Mouse (Mus musculus): Measurements from ENCODE around the gene Gatd1. TPM values are rescaled to one million over a fixed set of nuclear protein-coding genes. Genes with fewer than 3 reads are reported as not detected.
"Not testable (repeated sequence)": the region's sequence is repeated elsewhere in the genome, so short reads cannot be mapped to it uniquely, and the experiment has no call there.

The Gatd1 gene
- polyA plus RNA-seq, 1 experiment from 2014 or later: 49.4 TPM

DNA sequence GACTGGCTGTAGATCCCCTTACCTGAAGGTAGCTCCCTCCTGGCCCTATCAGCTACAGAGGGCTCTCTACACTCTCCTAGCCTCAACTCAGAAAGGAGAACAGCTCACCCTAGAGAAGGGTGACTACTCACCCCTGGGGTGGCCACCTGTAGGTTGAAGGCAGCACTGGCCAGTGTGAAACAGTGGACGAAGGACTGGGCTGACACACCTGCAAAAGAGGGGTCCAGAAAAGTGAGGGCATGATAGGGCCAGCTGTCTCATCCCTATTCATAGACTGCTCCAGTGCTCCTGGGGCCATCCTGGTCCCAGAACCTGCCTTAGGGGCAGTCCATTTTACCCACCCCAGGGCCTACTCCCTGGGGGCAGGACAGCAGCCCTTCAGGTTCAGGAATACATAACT is 2.3 kb downstream of the Gatd1 start:
- Histone ChIP-seq H3K4me3 (no peak overlapping the region), H3K27me3 (ENCODE audit: insufficient read depth, poor library complexity, severe bottlenecking) (no peaks in the 10 kb centered on the region), H3K9me3 (0 out of 2 replicates have a peak, but pooled peaks cover 2% of the 10 kb centered on the region), H3K27ac (no peak overlapping the region), H3K4me1 (replicated peaks) (peaks cover 30% of the 10 kb centered on the region), H3K36me3 (peaks cover 38% of the 10 kb centered on the region)
- WGBS: 100% methylated on average over 1 of the region's 1 CpGs
- DNase-seq (ENCODE audit: low spot score): no peak

DNA sequence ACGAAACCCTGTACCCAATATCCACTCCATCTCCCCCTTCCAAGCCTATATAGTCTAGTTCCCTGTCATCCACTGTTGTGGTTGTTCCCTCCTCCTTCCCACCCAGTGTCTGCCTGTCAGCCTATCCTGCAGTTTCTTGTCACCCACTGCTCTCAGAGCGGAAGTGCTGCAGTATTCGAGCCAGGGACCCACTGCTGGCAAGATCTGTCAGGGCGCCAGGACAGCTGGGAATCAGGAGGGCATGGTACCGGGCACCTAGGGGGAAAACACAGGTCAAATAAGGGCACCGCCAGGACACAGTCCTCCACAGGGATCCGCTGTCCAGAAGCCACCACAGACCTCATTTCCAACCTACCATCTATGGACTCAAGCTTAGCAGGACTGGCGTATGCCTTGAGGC is 3.3 kb downstream of the Gatd1 start:
- Histone ChIP-seq H3K4me3 (no peak overlapping the region), H3K27ac (no peak overlapping the region), H3K36me3 (peaks cover 41% of the 10 kb centered on the region), H3K4me1 (replicated peaks) (peaks cover 30% of the 10 kb centered on the region), H3K9me3 (0 out of 2 replicates have a peak, but pooled peaks cover 2% of the 10 kb centered on the region), H3K27me3 (ENCODE audit: insufficient read depth, poor library complexity, severe bottlenecking) (no peaks in the 10 kb centered on the region)
- 92% methylated on average over 8 of the region's 8 CpGs for WGBS
- no peak for DNase-seq (ENCODE audit: low spot score)

DNA sequence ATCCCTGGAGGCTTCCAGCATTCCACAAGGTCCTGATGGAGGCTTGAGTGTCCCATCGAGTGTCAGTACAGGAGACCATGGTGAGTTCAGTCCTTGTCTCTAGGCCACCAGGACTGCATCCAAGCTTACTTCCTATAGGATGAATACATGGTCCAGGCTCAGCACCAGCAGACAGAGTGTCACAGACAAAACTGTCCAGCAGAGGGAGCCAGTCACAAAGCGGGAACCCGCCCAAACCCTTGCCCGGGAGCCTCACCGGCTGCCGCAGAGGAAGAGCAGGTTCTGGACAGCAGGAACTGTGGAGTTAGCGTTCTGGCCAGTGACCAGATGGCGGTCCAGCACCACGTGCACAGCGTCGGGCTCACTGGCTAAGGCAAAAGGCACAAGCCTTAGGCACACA is 5.1 kb downstream of the Gatd1 start:
- Histone ChIP-seq H3K27ac (peak overlapping the region; percentile 37), H3K4me3 (no peak overlapping the region), H3K4me1 (replicated peaks) (peaks cover 20% of the 10 kb centered on the region), H3K27me3 (ENCODE audit: insufficient read depth, poor library complexity, severe bottlenecking) (no peaks in the 10 kb centered on the region), H3K9me3 (0 out of 2 replicates have a peak, but pooled peaks cover 2% of the 10 kb centered on the region), H3K36me3 (peaks cover 46% of the 10 kb centered on the region)
- DNase-seq (ENCODE audit: low spot score): peak; percentile 89
- 17% methylated on average over 11 of the region's 11 CpGs for WGBS

DNA sequence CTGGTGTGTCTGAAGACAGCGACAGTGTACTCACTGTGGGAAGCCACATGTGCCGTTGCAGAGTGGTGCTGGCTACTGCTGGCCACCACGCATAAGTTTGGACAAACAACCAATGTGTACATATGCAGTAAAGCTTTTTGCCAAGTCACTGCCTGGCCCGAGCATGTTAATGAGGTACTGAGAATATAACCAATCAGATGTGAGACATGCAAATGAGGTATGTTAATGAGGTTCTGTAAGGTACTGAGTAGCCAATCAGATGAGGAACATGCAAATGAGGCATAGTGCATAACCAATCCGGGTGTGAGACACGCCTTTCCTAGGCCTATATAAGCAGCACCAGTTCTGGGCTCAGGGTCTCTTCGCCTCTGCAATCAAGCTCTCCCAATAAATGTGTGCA is 6.3 kb downstream of the Gatd1 start:
- not testable (repeated sequence) for H3K27ac ChIP-seq; DNase-seq (ENCODE audit: low spot score); H3K4me3 ChIP-seq; H3K27me3 ChIP-seq (ENCODE audit: insufficient read depth, poor library complexity, severe bottlenecking); H3K4me1 ChIP-seq (replicated peaks); H3K9me3 ChIP-seq
- 97% methylated on average over 7 of the region's 7 CpGs for WGBS
- peaks cover 58% of the 10 kb centered on the region for H3K36me3 ChIP-seq

DNA sequence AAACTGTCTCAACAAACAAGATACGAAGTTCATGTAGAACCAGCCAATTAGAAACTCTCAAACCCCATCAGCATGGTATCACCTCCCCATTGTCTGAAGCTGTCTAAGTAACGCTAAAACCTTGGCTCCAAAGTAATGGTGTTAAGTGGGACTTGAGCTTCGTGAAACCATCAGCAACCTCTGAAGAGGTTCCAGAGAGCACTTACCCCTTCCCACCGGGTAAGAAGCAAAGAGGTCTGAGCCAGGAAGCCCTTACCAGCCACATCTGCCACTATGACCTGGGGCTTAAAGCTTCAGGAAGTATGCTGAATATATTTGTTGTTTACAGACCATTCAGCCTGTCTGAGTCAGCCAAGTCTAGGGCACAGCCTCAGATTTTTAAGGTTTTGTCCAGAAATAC is 8.5 kb downstream of the Gatd1 start:
- Histone ChIP-seq H3K4me1 (replicated peaks) (peaks cover 8% of the 10 kb centered on the region), H3K9me3 (0 out of 2 replicates have a peak, but pooled peaks cover 2% of the 10 kb centered on the region), H3K27me3 (ENCODE audit: insufficient read depth, poor library complexity, severe bottlenecking) (no peaks in the 10 kb centered on the region), H3K4me3 (no peak overlapping the region), H3K27ac (no peak overlapping the region), H3K36me3 (peaks cover 75% of the 10 kb centered on the region)
- 85% methylated on average over 4 of the region's 4 CpGs for WGBS
- DNase-seq (ENCODE audit: low spot score): no peak

DNA sequence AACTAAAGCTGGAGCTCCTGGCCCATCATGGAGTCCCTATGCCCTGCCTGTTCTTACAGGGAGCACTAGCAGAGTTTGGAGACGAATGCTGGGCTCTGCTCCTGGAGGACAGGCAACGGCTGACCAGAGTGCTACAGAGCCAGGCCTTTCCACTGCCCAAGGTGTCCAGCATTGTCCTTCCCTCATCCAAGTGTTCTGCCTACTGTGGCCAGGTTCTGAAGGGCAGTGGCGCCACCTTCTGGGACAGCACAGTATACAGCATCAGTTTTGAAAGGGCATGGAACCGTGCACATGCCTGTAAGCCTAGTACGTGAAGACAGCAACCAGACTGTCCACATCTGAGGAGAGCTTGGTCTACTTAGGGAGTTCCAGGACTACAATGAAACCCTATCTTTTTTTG is 10.6 kb downstream of the Gatd1 start:
- WGBS: 51% methylated on average over 5 of the region's 5 CpGs
- H3K27me3 ChIP-seq (ENCODE audit: insufficient read depth, poor library complexity, severe bottlenecking): no peaks in the 10 kb centered on the region
- H3K36me3 ChIP-seq: peaks cover 75% of the 10 kb centered on the region

DNA sequence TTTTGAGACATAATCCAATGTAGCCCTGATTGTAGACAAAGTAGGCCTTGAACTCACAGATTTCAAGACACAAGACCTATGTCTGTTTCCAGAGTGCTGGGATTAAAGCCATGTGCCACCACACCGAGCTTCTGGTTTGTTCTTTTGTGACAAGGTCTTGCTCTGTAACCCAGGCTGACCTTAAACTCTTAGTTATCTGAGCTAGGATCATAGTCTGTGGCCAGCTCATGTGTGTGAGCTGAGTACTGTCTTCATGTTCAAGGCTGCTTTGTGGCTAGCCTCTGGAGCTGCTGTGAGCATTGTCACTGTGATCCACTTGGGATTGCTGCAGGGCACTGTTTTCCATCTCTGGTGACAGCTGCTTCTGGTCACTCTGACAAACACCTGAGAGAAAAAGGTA is 18.6 kb downstream of the Gatd1 start:
- peaks cover 22% of the 10 kb centered on the region for H3K4me1 ChIP-seq (replicated peaks)
- WGBS: 82% methylated on average over 1 of the region's 1 CpGs

More for the DNA sequence above, 10.6 kb downstream of the Gatd1 start:
- Histone ChIP-seq H3K4me1 (replicated peaks) (no peaks in the 10 kb centered on the region), H3K4me3 (no peak overlapping the region), H3K27ac (no peak overlapping the region), H3K9me3 (0 out of 2 replicates have a peak, but pooled peaks cover 2% of the 10 kb centered on the region)
- peak; percentile 54 for DNase-seq (ENCODE audit: low spot score)

DNA sequence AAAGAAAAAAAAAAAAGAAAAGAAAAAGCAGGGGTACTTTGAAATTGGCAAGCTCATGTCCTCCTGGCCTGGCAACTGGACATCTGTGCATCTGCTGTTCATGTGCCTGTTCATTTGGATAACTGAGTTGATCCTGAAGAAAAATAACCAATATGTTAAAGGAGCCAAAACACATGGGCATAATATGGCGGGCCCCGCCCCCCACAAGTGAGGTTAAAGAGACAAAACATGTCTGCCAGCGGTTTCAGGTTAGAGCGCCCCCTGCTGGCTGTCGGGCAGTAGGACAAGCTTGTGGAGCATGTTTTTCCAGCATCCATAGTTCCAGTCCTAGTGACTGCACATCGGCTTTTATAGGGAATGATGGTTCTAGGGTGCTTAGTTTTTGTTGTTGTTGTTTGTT is 19.2 kb downstream of the Gatd1 start:
- H3K4me1 ChIP-seq (replicated peaks): peaks cover 22% of the 10 kb centered on the region
- peaks cover 42% of the 10 kb centered on the region for H3K36me3 ChIP-seq
- H3K27ac ChIP-seq: no peak overlapping the region
- H3K4me3 ChIP-seq: no peak overlapping the region
- no peaks in the 10 kb centered on the region for H3K9me3 ChIP-seq
- peaks cover 9% of the 10 kb centered on the region; the same call in 1 of the 2 replicates for H3K27me3 ChIP-seq (ENCODE audit: insufficient read depth, poor library complexity, severe bottlenecking)
- DNase-seq (ENCODE audit: low spot score): peak; percentile 82
- WGBS: 24% methylated on average over 6 of the region's 6 CpGs

More for the DNA sequence above, 18.6 kb downstream of the Gatd1 start:
- Histone ChIP-seq H3K9me3 (no peaks in the 10 kb centered on the region), H3K4me3 (no peak overlapping the region), H3K27me3 (ENCODE audit: insufficient read depth, poor library complexity, severe bottlenecking) (peaks cover 6% of the 10 kb centered on the region; the same call in 1 of the 2 replicates), H3K27ac (no peak overlapping the region), H3K36me3 (peaks cover 48% of the 10 kb centered on the region)
- DNase-seq (ENCODE audit: low spot score): no peak

DNA sequence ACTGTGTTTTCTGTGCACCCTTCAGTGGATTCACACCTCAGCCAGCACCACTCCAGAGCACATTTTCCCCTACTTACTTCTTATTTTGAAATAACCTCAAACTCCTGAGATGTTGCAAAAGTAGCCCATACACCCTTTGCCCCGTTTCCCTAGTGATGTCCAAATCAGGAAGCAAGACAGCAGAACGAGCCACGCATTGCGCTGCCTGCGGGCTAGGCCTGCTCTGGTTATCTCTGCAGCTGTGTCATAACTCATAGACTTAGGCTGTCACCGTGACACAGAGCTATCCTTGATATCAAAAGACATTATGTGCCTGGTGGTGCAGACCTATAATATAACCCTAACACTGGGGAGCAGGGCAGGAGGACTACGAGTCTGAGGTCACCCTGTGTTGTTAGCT is 19.8 kb downstream of the Gatd1 start:
- Histone ChIP-seq H3K27ac (no peak overlapping the region), H3K9me3 (no peaks in the 10 kb centered on the region), H3K4me1 (replicated peaks) (peaks cover 22% of the 10 kb centered on the region), H3K36me3 (peaks cover 36% of the 10 kb centered on the region), H3K4me3 (no peak overlapping the region), H3K27me3 (ENCODE audit: insufficient read depth, poor library complexity, severe bottlenecking) (peaks cover 9% of the 10 kb centered on the region; the same call in 1 of the 2 replicates)
- no peak for DNase-seq (ENCODE audit: low spot score)
- 91% methylated on average over 7 of the region's 7 CpGs for WGBS

DNA sequence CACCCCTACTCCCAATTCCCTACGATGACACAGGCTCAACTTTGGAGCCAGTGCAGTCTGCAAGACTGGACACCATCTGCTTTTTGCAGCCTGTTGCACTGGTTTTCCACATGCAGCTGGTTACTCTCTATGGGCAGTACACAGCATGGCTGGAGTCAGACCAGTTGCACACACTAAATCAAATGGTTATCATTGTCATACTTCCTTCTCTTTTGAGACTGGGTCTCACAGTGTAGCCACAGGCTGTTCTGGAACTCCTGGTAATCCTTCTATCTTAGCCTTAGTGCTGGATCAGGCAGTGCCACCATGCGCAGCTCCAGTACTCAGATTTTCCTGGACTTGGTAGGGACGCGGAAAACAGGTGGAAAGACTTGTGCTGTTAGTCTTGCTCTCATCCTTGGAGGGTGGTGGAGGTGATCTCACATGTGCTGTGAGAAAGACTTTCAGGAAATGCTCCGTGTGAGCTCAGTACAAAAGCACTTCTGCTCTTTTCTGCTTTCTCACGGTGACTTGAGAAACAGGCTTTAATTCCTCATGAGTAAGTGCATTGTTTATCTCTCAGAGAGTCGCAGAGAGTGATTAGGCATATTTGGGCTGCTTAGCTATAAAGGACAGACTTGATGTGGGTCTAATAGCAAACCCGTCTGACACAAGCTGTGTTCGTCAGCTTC is 21.2 kb downstream of the Gatd1 start:
- no peak for DNase-seq (ENCODE audit: low spot score)
- Histone ChIP-seq H3K9me3 (no peaks in the 10 kb centered on the region), H3K27ac (peak overlapping the region; percentile 89), H3K27me3 (ENCODE audit: insufficient read depth, poor library complexity, severe bottlenecking) (peaks cover 9% of the 10 kb centered on the region; the same call in 1 of the 2 replicates), H3K4me3 (peak overlapping the region; percentile 80), H3K4me1 (replicated peaks) (peaks cover 22% of the 10 kb centered on the region), H3K36me3 (peaks cover 21% of the 10 kb centered on the region)
- 40% methylated on average over 9 of the region's 9 CpGs for WGBS

DNA sequence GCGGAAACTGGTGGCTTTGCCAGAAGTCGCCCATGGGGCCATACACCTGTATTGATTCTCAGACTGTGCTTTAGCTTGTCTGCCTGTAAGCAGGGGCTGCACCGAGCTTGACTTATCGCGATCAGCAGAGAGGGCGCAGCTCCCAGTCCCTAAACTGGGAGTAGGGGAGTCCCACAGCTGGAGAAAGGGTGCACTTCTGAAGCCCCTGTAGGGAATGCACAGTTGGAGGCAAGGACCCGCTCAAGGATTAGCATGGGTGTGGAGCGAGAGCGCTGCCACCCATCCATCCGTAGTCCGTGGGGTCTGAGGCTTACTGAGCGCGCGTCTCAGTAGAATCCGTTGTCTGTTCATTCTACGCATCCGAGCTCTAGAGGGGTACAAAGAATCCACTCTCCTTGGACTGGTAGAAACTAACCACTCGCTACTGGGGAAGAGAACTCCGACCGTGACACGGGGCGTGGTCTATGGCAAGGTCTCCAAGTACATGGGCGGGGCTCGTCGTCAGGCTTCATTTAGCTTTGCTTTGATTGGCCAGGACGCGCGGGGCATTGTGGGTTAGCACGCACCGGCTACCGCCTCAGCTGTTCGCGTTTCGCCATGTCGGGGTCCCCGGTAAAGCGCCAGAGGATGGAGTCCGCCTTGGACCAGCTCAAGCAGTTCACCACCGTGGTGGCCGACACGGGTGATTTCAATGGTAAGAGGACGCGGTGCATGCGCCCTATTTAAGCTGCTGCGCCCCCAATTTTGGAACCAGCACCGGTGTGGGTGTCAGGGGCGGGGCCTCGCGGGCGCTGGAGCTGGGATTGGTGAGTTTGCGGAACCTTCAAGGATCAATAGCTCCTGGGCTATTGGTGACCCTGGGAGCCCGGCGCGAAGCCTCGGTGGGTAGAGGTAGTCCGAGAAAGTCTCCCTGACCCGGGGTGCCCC is 22.0 kb downstream of the Gatd1 start, which contains the start of gene Taldo1:
Taldo1 (plus strand) TSS at position 575 of the 927 bp plus-strand sequence.
- peak within 1 kb of the TSS; percentile 80 for H3K4me3 ChIP-seq
- peak; percentile 97 for DNase-seq (ENCODE audit: low spot score)

DNA sequence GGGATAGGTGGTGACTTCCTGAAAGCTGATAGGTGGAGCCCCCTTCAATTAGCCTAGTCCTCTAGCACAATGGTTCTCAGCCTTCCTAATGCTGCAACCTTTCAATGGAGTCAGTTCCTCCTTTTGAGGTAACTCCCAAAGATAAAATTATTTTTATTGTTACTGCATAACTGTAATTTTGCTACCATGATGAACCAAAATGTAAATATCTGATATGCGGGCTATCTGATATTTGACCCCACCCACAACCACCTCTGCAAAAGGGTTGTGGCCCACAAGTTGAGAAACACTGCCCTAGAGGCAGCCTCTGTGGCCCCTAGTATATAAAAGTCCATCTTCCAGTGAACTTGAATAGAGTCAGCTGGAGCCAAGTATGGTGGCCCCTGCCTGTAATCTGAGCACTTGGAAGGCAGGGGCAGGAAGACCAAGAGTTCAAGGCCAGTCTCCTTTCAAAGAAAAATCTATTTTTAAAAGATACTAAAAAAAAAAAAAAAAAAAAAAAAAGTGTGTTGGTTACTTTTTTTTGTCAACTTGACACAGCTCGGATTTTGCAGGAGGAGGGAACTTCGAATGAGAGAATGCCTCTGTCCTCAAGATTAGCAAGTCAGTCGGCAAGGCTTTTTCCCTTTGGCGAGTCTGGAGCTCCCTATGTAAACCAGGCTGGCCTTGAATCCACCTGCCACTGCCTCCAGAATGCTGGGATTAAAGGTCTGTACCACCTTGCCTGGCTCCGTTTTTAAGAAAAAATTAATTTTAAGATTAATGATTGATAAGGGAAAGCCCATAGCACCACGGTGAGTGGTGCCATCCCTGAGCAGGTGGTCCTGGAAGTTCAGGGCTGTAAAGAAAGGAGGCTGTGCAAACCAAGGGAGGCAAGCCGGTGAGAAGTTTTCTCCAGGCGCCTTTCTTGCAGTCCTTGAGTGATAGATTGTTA is 23.3 kb downstream of the Gatd1 start:
- peak overlapping the region; percentile 80; the same call in 1 of the 2 replicates for H3K4me3 ChIP-seq
- WGBS: 62% methylated on average over 9 of the region's 9 CpGs

More for the DNA sequence above, 22.0 kb downstream of the Gatd1 start, which contains the start of gene Taldo1:
- H3K4me1 ChIP-seq (replicated peaks): peaks cover 22% of the 10 kb centered on the region
- H3K36me3 ChIP-seq: peaks cover 16% of the 10 kb centered on the region
- under 1% methylated on average over 57 of the region's 57 CpGs for WGBS
- H3K27me3 ChIP-seq (ENCODE audit: insufficient read depth, poor library complexity, severe bottlenecking): peaks cover 9% of the 10 kb centered on the region; the same call in 1 of the 2 replicates
- H3K27ac ChIP-seq: peak within 1 kb of the TSS; percentile 89
- H3K9me3 ChIP-seq: no peaks in the 10 kb centered on the region

More for the DNA sequence above, 23.3 kb downstream of the Gatd1 start:
- H3K4me1 ChIP-seq (replicated peaks): peaks cover 22% of the 10 kb centered on the region
- no peak overlapping the region for H3K27ac ChIP-seq
- DNase-seq (ENCODE audit: low spot score): no peak
- peaks cover 4% of the 10 kb centered on the region for H3K36me3 ChIP-seq
- no peaks in the 10 kb centered on the region for H3K9me3 ChIP-seq
- H3K27me3 ChIP-seq (ENCODE audit: insufficient read depth, poor library complexity, severe bottlenecking): peaks cover 9% of the 10 kb centered on the region; the same call in 1 of the 2 replicates
